Mouse (Mus musculus) c-Kit-positive CD71-negative TER-119-negative erythroid progenitor cells, embryonic 14.5 days (primary cell): ENCODE results near the gene Gm20388.
"Not testable (repeated sequence)": the region's sequence is repeated elsewhere in the genome, so short reads cannot be mapped to it uniquely, and the experiment has no call there.

Experiments used
- DNase-seq: peaks from one replicate; pipeline ENCODE4 v3.0.0-alpha.2; 2013; ENCODE audit warnings: low read depth

Gm20388 gene

DNA sequence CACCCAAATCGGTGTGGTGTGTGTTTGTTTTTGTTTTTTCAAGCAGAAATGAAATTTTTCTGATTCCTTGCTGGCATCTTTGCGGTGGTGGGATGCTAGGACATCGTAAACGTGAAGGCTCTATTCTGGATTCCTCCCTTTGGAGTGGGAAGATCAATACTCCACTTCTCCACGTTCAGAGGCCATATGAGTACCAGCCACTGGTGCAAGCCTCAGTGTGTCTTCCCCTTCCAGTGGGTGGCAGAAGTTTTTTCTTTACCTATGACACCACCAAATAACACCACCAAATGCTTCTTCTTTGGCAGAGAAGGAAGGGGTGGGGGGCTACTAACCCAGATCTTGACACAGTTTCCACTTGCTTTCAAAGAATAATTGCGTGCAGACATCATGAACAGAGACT is 1215.5 kb downstream of the Gm20388 start:
- no peak for DNase-seq

DNA sequence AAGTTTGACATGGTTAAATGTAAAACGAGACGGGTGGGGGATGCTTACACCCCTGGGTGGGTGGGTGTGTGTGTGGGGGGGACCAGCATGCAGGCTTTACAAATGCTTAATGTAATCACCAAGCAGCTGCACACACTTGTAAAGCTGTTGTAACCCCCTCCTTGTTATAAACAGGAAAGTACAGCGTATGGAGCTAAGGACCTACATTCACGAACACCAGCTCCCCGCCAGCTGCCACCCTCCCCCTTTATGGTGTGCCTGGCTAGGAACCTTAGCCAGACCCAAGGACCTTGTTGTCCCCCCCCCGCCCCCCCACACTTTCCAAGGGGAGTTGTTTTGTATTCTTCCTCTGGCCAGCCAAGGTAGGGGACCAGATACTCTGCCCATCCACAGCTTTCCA is 1216.1 kb downstream of the Gm20388 start:
- DNase-seq: no peak

DNA sequence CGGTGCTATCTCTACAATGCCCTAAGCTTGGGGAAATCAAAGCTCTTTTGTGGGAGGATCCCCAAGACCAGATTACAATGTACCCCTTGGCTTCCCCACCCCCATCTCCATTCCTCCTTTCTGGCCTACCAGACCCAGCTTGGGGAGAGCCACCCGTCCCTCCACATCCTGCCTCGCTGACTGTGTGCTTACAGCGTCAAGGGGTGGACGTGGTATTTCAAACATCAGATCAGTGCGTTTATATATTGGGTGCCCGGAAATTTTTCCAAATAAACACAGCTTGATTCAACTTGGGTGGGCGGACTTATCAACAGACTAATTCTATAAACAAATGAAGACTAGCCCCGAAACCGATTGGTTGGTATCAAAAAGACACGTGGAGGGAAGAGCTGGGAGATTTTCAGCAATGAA is 1216.7 kb downstream of the Gm20388 start:
- DNase-seq: no peak

- no peak for DNase-seq
These were observed 1217.2 kb downstream of the Gm20388 start, which contains the start of gene Foxl1 for GRCm38 (mm10) chr8:121127756-121128375. TSS of gene Foxl1 (plus strand) at chr8:121127940.

DNA sequence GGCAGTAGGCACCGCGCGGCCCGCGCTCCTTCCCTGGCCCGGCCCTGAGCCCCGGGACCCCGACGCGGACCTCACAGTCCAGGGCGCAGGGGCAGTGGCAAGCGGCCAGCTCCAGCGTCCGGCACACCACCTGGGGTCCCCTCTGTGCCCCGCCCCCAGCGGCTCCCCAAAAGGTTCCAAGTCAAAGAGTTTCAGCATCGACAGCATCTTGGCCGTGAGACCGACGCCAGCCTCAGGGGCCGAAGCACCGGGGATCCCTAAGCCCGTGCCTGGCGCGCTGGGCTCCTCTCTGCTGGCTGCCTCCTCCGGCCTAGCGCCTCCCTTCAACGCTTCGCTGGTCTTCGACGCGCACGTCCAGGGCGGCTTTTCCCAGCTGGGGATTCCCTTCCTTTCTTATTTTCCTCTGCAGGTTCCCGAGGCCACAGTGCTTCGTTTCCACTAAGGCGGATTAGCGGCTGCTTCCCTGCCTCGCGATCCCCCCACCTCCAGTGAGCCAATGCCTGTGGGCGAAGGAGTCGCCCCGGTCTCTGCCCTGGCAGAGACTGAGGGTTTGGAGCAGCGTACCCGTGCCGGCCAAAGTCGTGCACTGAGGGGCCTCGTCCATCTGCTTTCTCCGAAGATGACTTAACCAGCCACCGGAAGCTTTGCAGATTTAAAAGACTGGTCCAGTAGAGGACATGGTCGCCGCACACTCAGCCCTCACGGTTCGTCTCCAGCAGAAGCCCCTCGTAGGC is 1218.1 kb downstream of the Gm20388 start:
- DNase-seq: no peak

- DNase-seq: no peak
These were observed 1218.8 kb downstream of the Gm20388 start for GRCm38 (mm10) chr8:121129265-121129940.

DNA sequence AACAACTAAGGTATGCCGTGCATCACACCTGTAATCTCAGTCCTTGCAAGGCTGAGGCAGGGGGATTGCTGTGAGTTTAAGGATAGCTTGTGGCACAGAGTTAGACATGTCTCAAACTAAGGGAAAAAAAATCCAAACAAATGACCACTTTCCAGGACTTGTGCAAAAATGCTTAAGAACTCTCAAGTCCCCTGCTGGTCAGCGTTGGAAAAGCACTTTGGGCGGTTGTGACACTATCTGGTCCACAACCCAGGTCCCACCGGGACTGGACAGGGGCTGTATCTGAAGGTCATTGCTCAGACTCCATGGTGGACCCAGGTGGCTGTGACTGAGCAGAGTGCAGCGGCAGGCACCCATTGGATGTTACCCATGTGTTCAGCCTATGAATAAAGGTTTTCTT is 1219.9 kb downstream of the Gm20388 start:
- DNase-seq: no peak

- DNase-seq: no peak
These were observed 1222.4 kb downstream of the Gm20388 start for GRCm38 (mm10) chr8:121132961-121133513.

GRCm38 (mm10) chr8:121134102-121134501 is 1223.5 kb downstream of the Gm20388 start:
- no peak for DNase-seq

- DNase-seq: no peak
These were observed 1223.9 kb downstream of the Gm20388 start for GRCm38 (mm10) chr8:121134512-121134911.

GRCm38 (mm10) chr8:121136856-121137255 is 1226.2 kb downstream of the Gm20388 start:
- no peak for DNase-seq

GRCm38 (mm10) chr8:121145457-121146134 is 1235.0 kb downstream of the Gm20388 start:
- not testable (repeated sequence) for DNase-seq

DNA sequence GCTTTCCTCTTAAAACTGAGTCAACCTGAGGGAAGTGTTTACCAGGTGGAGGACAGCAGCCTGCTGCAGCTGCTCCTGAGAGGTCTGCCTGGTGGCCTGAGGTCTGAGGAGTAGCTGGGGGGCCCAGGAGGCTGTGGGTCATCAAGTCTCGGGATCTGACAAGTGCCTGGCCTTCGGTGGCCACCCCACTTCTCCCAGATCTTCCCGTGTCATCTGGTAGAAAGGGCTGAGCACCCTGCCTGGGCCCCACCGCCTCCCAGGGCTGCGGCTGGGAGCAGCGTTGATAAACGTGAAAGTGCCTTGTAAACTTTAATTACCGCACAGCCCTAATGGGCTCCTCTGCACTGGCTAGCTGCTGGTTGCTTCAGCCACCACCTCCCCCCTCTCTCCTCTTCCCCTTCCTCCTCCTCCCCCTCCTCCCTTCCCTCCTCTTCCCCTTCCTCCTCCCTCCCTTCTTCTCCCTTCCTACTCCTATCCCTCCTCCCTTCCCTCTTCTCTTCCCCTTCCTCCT is 1238.0 kb downstream of the Gm20388 start:
- no peak for DNase-seq

- no peak for DNase-seq
These were observed 1241.8 kb downstream of the Gm20388 start for GRCm38 (mm10) chr8:121152394-121152793.

- DNase-seq: no peak
These were observed 1246.4 kb downstream of the Gm20388 start for GRCm38 (mm10) chr8:121156990-121157491.

- DNase-seq: no peak
These were observed 1248.2 kb downstream of the Gm20388 start for GRCm38 (mm10) chr8:121158812-121159211.

GRCm38 (mm10) chr8:121161437-121161836 is 1250.8 kb downstream of the Gm20388 start:
- DNase-seq: no peak

GRCm38 (mm10) chr8:121162413-121162812 is 1251.8 kb downstream of the Gm20388 start:
- DNase-seq: no peak

GRCm38 (mm10) chr8:121162906-121163695 is 1252.5 kb downstream of the Gm20388 start:
- no peak for DNase-seq

DNA sequence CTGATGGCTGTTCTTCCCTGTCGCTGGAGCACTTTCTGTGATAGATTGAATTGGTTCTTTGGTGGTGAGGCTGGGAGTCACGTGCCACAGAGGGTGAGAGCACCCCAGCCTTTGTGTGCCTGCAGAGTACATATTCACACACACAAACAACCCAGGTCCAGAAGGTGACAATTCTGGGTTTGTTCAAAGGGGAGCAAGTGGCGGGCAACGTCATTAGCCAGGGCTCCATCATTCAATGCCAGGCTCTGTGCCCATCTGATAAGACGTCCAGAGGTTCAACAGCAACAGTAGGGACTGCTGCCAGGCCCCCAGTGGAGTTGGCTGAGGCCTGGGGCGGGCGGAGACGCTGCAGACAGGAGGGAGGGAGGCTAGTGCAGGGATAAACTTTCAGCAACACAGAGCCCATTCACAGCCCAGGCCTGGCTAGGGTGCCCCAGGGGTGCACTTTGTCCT is 1253.4 kb downstream of the Gm20388 start:
- no peak for DNase-seq

DNA sequence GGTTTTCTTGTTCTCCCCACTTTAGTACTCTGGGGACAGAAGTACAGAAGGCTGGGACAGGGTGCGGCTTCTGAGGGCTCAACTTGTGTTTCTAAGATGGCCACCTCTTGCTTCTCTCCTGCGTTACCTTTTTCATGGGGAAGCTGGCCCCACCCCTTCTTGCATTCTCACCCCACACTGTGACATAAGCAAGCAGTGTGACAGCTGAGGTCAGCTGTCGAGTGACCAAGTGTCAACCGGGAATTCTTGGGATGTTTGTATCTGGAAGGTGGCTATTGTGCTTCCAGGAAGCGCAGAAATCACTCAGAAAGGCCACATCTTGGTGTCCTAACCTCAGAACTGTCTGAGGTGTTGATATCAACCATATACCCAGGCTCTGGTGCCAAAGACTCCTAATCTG is 1257.4 kb downstream of the Gm20388 start:
- DNase-seq: no peak
